Mouse (Mus musculus): Measurements from ENCODE around the gene Ccdc116. TPM values are rescaled to one million over a fixed set of nuclear protein-coding genes. Genes with fewer than 3 reads are reported as not detected.
"Not testable (repeated sequence)": the region's sequence is repeated elsewhere in the genome, so short reads cannot be mapped to it uniquely, and the experiment has no call there.

Ccdc116 gene
- polyA plus RNA-seq, 1 experiment, result 0.74 TPM

- Histone ChIP-seq H3K4me1 (ENCODE audit: control insufficient read depth, insufficient read depth, low read length) (peaks cover 4% of the 10 kb centered on the region; the same call in 1 of the 2 replicates), H3K36me3 (ENCODE audit: control insufficient read depth, insufficient read depth, low read length) (peaks cover 2% of the 10 kb centered on the region), H3K27ac (ENCODE audit: insufficient read depth, low read depth, low read length) (no peak overlapping the region), H3K27me3 (replicated peaks; ENCODE audit: control insufficient read depth, insufficient read depth, low read length) (no peaks in the 10 kb centered on the region), H3K4me3 (ENCODE audit: insufficient read depth, low read depth, low read length) (no peak overlapping the region)
- DNase-seq, result no peak
- 94% methylated on average over 1 of the region's 1 CpGs for WGBS
- no peak for TF ChIP-seq POLR2A (IDR thresholded peaks at IDR 0.05; ENCODE audit: low read depth, low read length)
- TF ChIP-seq CTCF (conservative IDR thresholded peaks at IDR 0.05; ENCODE audit: insufficient read depth, insufficient read length, low read depth, low read length), result no peak
Measured at GRCm38 (mm10) chr16:17177623-17178170, 30.7 kb upstream of the Ccdc116 start.

- peaks cover 4% of the 10 kb centered on the region for H3K36me3 ChIP-seq (ENCODE audit: control insufficient read depth, insufficient read depth, low read length)
- no peaks in the 10 kb centered on the region for H3K27me3 ChIP-seq (replicated peaks; ENCODE audit: control insufficient read depth, insufficient read depth, low read length)
- DNase-seq, result peak; percentile 17
- 70% methylated on average over 2 of the region's 2 CpGs for WGBS
- 0 out of 2 replicates have a peak, but pooled peaks cover under 1% of the 10 kb centered on the region for H3K4me1 ChIP-seq (ENCODE audit: control insufficient read depth, insufficient read depth, low read length)
- H3K4me3 ChIP-seq (ENCODE audit: insufficient read depth, low read depth, low read length), result no peak overlapping the region
- TF ChIP-seq POLR2A (IDR thresholded peaks at IDR 0.05; ENCODE audit: low read depth, low read length), result no peak
- no peak for TF ChIP-seq CTCF (conservative IDR thresholded peaks at IDR 0.05; ENCODE audit: insufficient read depth, insufficient read length, low read depth, low read length)
- H3K27ac ChIP-seq (ENCODE audit: insufficient read depth, low read depth, low read length), result no peak overlapping the region
Measured at GRCm38 (mm10) chr16:17175765-17176164, 28.7 kb upstream of the Ccdc116 start.

- 73% methylated on average over 5 of the region's 5 CpGs for WGBS
- Histone ChIP-seq H3K4me3 (ENCODE audit: insufficient read depth, low read depth, low read length) (no peak overlapping the region), H3K27me3 (replicated peaks; ENCODE audit: control insufficient read depth, insufficient read depth, low read length) (no peaks in the 10 kb centered on the region), H3K27ac (ENCODE audit: insufficient read depth, low read depth, low read length) (no peak overlapping the region), H3K36me3 (ENCODE audit: control insufficient read depth, insufficient read depth, low read length) (peaks cover 3% of the 10 kb centered on the region), H3K4me1 (ENCODE audit: control insufficient read depth, insufficient read depth, low read length) (peaks cover 6% of the 10 kb centered on the region; the same call in 1 of the 2 replicates)
- no peak for TF ChIP-seq CTCF (conservative IDR thresholded peaks at IDR 0.05; ENCODE audit: insufficient read depth, insufficient read length, low read depth, low read length)
- TF ChIP-seq POLR2A (IDR thresholded peaks at IDR 0.05; ENCODE audit: low read depth, low read length), result no peak
- DNase-seq, result no peak
Measured at GRCm38 (mm10) chr16:17168049-17168448, 21.0 kb upstream of the Ccdc116 start.

GRCm38 (mm10) chr16:17167179-17167578, 20.1 kb upstream of the Ccdc116 start:
- TF ChIP-seq CTCF (conservative IDR thresholded peaks at IDR 0.05; ENCODE audit: insufficient read depth, insufficient read length, low read depth, low read length) (no peak), POLR2A (IDR thresholded peaks at IDR 0.05; ENCODE audit: low read depth, low read length) (no peak)
- H3K27me3 ChIP-seq (replicated peaks; ENCODE audit: control insufficient read depth, insufficient read depth, low read length), result no peaks in the 10 kb centered on the region
- peaks cover 6% of the 10 kb centered on the region; the same call in 1 of the 2 replicates for H3K4me1 ChIP-seq (ENCODE audit: control insufficient read depth, insufficient read depth, low read length)
- no peaks in the 10 kb centered on the region for H3K36me3 ChIP-seq (ENCODE audit: control insufficient read depth, insufficient read depth, low read length)
- no peak overlapping the region for H3K27ac ChIP-seq (ENCODE audit: insufficient read depth, low read depth, low read length)
- peak; percentile 46 for DNase-seq
- H3K4me3 ChIP-seq (ENCODE audit: insufficient read depth, low read depth, low read length), result no peak overlapping the region

GRCm38 (mm10) chr16:17165478-17165877, 18.4 kb upstream of the Ccdc116 start:
- H3K4me3 ChIP-seq (ENCODE audit: insufficient read depth, low read depth, low read length); H3K4me1 ChIP-seq (ENCODE audit: control insufficient read depth, insufficient read depth, low read length); H3K27me3 ChIP-seq (replicated peaks; ENCODE audit: control insufficient read depth, insufficient read depth, low read length); H3K27ac ChIP-seq (ENCODE audit: insufficient read depth, low read depth, low read length); DNase-seq; H3K36me3 ChIP-seq (ENCODE audit: control insufficient read depth, insufficient read depth, low read length): not testable (repeated sequence)
- 76% methylated on average over 1 of the region's 1 CpGs for WGBS

GRCm38 (mm10) chr16:17154346-17154745, 7.3 kb upstream of the Ccdc116 start:
- Histone ChIP-seq H3K4me1 (ENCODE audit: control insufficient read depth, insufficient read depth, low read length) (peaks cover 11% of the 10 kb centered on the region; the same call in 1 of the 2 replicates), H3K36me3 (ENCODE audit: control insufficient read depth, insufficient read depth, low read length) (no peaks in the 10 kb centered on the region; the same call in 1 of the 2 replicates), H3K27me3 (replicated peaks; ENCODE audit: control insufficient read depth, insufficient read depth, low read length) (no peaks in the 10 kb centered on the region), H3K27ac (ENCODE audit: insufficient read depth, low read depth, low read length) (no peak overlapping the region), H3K4me3 (ENCODE audit: insufficient read depth, low read depth, low read length) (no peak overlapping the region)
- TF ChIP-seq POLR2A (IDR thresholded peaks at IDR 0.05; ENCODE audit: low read depth, low read length), result no peak
- TF ChIP-seq CTCF (conservative IDR thresholded peaks at IDR 0.05; ENCODE audit: insufficient read depth, insufficient read length, low read depth, low read length), result no peak
- 78% methylated on average over 2 of the region's 2 CpGs for WGBS
- peak; percentile 17 for DNase-seq

- no peak overlapping the region for H3K4me3 ChIP-seq (ENCODE audit: insufficient read depth, low read depth, low read length)
- WGBS, result 95% methylated on average over 4 of the region's 4 CpGs
- H3K27me3 ChIP-seq (replicated peaks; ENCODE audit: control insufficient read depth, insufficient read depth, low read length), result no peaks in the 10 kb centered on the region
- no peak for TF ChIP-seq CTCF (conservative IDR thresholded peaks at IDR 0.05; ENCODE audit: insufficient read depth, insufficient read length, low read depth, low read length)
- no peak for TF ChIP-seq POLR2A (IDR thresholded peaks at IDR 0.05; ENCODE audit: low read depth, low read length)
- H3K27ac ChIP-seq (ENCODE audit: insufficient read depth, low read depth, low read length), result no peak overlapping the region
- H3K4me1 ChIP-seq (ENCODE audit: control insufficient read depth, insufficient read depth, low read length), result peaks cover 11% of the 10 kb centered on the region; the same call in 1 of the 2 replicates
- DNase-seq, result no peak
- H3K36me3 ChIP-seq (ENCODE audit: control insufficient read depth, insufficient read depth, low read length), result no peaks in the 10 kb centered on the region; the same call in 1 of the 2 replicates
Measured at GRCm38 (mm10) chr16:17151874-17152273, 4.8 kb upstream of the Ccdc116 start.

Measured in kidney, adult 2 months (tissue).